Mouse (Mus musculus) ES-E14 (cell line): ENCODE data around the gene Abi1. TPM values are rescaled to one million over a fixed set of nuclear protein-coding genes. Genes with fewer than 3 reads are reported as not detected.

Experiments used
- DNase-seq: peaks from one replicate; pipeline ENCODE4 v3.0.0-alpha.2; 2013; ENCODE audit warnings: low read depth, low spot score
- H3K27ac ChIP-seq: 2 replicates; pipeline ENCODE4 v1.5.1; 2012; ENCODE audit warnings: low read depth, mild to moderate bottlenecking, low read length, moderate library complexity, mixed read lengths; ENCODE audit not compliant: poor library complexity, insufficient read depth, severe bottlenecking
- H3K36me3 ChIP-seq: 2 replicates; pipeline ENCODE4 v1.6.1; 2012; ENCODE audit warnings: mild to moderate bottlenecking, low read length, moderate library complexity, mixed read lengths; ENCODE audit not compliant: control insufficient read depth, poor library complexity, insufficient read depth, severe bottlenecking
- H3K4me1 ChIP-seq, 2 experiments: fragments of 150-350 bp in 1 of 2; sonication (generic) in 1 of 2; 2 replicates each; pipeline ENCODE4 v1.6.1; 2012; ENCODE audit warnings: low read length in 2 of 2, mild to moderate bottlenecking in 1 of 2, mixed read lengths in 1 of 2; ENCODE audit not compliant: control insufficient read depth in 2 of 2, insufficient read depth in 2 of 2, poor library complexity in 1 of 2
- H3K4me3 ChIP-seq, 2 experiments: fragments of 150-350 bp in 1 of 2; sonication (generic) in 1 of 2; 2 replicates each; pipeline ENCODE4 v1.5.1; 2012; ENCODE audit warnings: low read length in 2 of 2, low read depth in 1 of 2, mild to moderate bottlenecking in 1 of 2, mixed read lengths in 1 of 2; ENCODE audit not compliant: insufficient read depth in 1 of 2, poor library complexity in 1 of 2, severe bottlenecking in 1 of 2
- H3K9ac ChIP-seq: 2 replicates; pipeline ENCODE4 v1.6.1; 2012; ENCODE audit warnings: low read depth, mild to moderate bottlenecking, low read length, mixed read lengths; ENCODE audit not compliant: poor library complexity, insufficient read depth, severe bottlenecking
- H3K9me3 ChIP-seq: fragments of 150-350 bp; sonication (generic); 2 replicates; pipeline ENCODE4 v1.6.1; 2012; ENCODE audit warnings: low read depth, mild to moderate bottlenecking, low read length; ENCODE audit not compliant: control insufficient read depth, insufficient read depth
- CHD2 ChIP-seq: IDR thresholded peaks from 2 replicates; pipeline ENCODE4 v1.6.1; 2014; ENCODE audit warnings: mild to moderate bottlenecking, low read depth, low read length, inconsistent platforms
- HCFC1 ChIP-seq: IDR thresholded peaks from 2 replicates; pipeline ENCODE4 v1.6.1; 2012; ENCODE audit warnings: low read length, inconsistent platforms, borderline replicate concordance; ENCODE audit not compliant: insufficient read depth
- MAFK ChIP-seq: IDR thresholded peaks from 2 replicates; pipeline ENCODE4 v1.6.1; 2014; ENCODE audit warnings: mild to moderate bottlenecking, low read depth, low read length, inconsistent platforms; ENCODE audit not compliant: insufficient read depth
- ZC3H11A ChIP-seq: IDR thresholded peaks from 2 replicates; pipeline ENCODE4 v1.6.1; 2012; ENCODE audit warnings: low read depth, mild to moderate bottlenecking, inconsistent platforms, low read length, borderline replicate concordance
- ZNF384 ChIP-seq: IDR thresholded peaks from 2 replicates; pipeline ENCODE4 v1.6.1; 2012; ENCODE audit warnings: low read depth, low read length, inconsistent platforms
- in situ Hi-C, 2 experiments: fragments of 600-800 bp; cut with MboI; formaldehyde crosslinking; loops; one replicate each; pipeline ENCODE4 v1.15.1; 2025; ENCODE audit warnings: low sequenced_read_pairs in 2 of 2, inconsistent platforms in 1 of 2; ENCODE audit not compliant: unreplicated experiment in 2 of 2
- total RNA-seq: library from RNA; depleted of rRNA; stranded (reverse); fragments of 300-350 nt; gene quantifications from 2 replicates; pipeline ENCODE4 v1.2.3, GENCODE M21; 2012

Gene Abi1
- total RNA-seq, 1 experiment, result 42.6 TPM

- H3K4me1 ChIP-seq, result peaks cover 3 to 5% of the 10 kb centered on the region in 2 experiments; a peak in 3 of 4 replicates
- TF ChIP-seq HCFC1 (peak; percentile 47; the same call in 1 of the 2 replicates), ZNF384 (no peak), MAFK (no peak), ZC3H11A (no peak), CHD2 (no peak)
- H3K9ac ChIP-seq, result peak overlapping the region; percentile 96
- H3K27ac ChIP-seq, result peak overlapping the region; percentile 65
- H3K9me3 ChIP-seq, result no peaks in the 10 kb centered on the region
- no peaks in the 10 kb centered on the region for H3K36me3 ChIP-seq
- in situ Hi-C loops, result no loop called here
- peak overlapping the region; percentile 89 to 91 for H3K4me3 ChIP-seq
- DNase-seq, result peak; percentile 17
Measured at GRCm38 (mm10) chr2:23039082-23040000, 700 bp downstream of the Abi1 start.

- TF ChIP-seq ZC3H11A (no peak), MAFK (no peak)
- DNase-seq, result no peak
- Histone ChIP-seq H3K9me3 (no peaks in the 10 kb centered on the region), H3K27ac (no peak overlapping the region), H3K4me3 (no peak overlapping the region), H3K9ac (no peak overlapping the region), H3K4me1 (peaks cover 3 to 5% of the 10 kb centered on the region in 2 experiments; a peak in 3 of 4 replicates), H3K36me3 (peaks cover 3% of the 10 kb centered on the region)
- in situ Hi-C loops, result no loop called here
Measured at GRCm38 (mm10) chr2:23035467-23035866, 4.6 kb downstream of the Abi1 start.

DNA sequence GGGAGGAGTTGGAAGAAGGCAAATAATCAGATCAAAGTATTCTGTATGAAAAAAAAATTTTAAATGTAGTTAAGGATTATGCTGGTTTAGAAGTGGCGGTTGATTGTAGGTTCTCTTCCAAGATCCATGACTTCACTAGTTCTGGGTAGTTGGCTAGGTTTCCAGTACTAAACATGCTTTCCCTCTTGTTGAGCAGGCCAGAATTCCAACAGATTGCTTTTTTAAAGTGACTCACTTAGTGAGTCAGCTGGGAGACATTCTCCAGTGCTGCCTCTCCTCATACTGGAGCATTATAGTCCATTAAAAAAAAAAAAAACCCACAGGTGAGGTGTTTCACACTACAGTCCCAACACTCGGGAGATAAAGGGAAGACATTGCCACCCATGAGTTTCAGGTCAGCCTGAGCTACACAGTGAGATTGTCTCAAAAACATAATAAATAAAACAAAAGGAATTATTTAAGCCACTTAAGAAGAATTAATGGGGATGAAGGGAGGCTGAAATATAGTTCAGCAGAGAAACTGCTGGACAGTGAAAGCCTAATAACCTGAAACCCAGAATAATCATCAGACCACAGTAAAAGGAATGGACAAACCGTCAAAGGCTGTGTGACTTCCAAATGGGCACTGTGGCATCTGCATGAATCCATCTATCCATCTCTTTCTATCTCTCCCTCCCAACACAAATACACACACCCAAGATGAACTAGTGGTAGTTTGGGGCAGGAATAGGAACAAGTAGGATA is 5.2 kb downstream of the Abi1 start:
- TF ChIP-seq CHD2, result no peak
- no peak for TF ChIP-seq ZC3H11A
- no peak for TF ChIP-seq ZNF384
- no peak for TF ChIP-seq MAFK
- no peak for TF ChIP-seq HCFC1
- no peak overlapping the region for H3K9ac ChIP-seq
- H3K4me1 ChIP-seq, result peaks cover 3 to 5% of the 10 kb centered on the region in 2 experiments; a peak in 3 of 4 replicates
- H3K9me3 ChIP-seq, result no peaks in the 10 kb centered on the region
- DNase-seq, result no peak
- H3K27ac ChIP-seq, result no peak overlapping the region
- in situ Hi-C loops, result no loop called here
- no peak overlapping the region for H3K4me3 ChIP-seq
- H3K36me3 ChIP-seq, result peaks cover 3% of the 10 kb centered on the region

DNA sequence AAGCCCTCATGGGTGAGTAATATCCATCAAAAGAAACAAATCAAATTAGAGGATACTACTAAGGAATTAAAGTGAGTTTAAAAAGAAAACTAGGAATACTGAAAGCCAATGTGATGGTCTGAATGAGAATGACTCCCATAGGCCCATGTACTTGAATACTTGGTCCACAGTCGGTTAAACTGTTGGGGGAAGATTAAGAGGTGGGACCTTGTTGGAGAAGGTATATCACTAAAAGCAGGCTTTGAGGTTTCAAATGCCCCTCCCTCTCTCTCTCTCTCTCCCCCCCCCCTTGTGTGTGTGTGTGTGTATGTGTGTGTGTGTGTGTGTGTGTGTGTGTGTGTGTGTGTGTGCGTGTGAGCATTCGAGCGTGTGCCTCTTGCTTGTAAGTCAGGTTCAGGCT is 9.4 kb downstream of the Abi1 start:
- H3K9ac ChIP-seq, result no peak overlapping the region
- in situ Hi-C loops, result no loop called here
- no peak for DNase-seq
- no peaks in the 10 kb centered on the region; a peak in 1 of 4 replicates for H3K4me1 ChIP-seq
- H3K9me3 ChIP-seq, result no peaks in the 10 kb centered on the region
- H3K4me3 ChIP-seq, result no peak overlapping the region
- peaks cover 3% of the 10 kb centered on the region for H3K36me3 ChIP-seq
- TF ChIP-seq CHD2 (no peak), ZC3H11A (no peak), MAFK (no peak), ZNF384 (no peak), HCFC1 (no peak)
- H3K27ac ChIP-seq, result no peak overlapping the region
